Mouse (Mus musculus) bone marrow macrophage, adult 2 months (primary cell): Measurements from ENCODE around the gene Nf1.

ENCODE experiments used
- CTCF ChIP-seq: IDR thresholded peaks from 2 replicates; pipeline ENCODE4 v1.5.1; 2012; ENCODE audit warnings: low read depth, mild to moderate bottlenecking, low read length, moderate library complexity
- POLR2A ChIP-seq: IDR thresholded peaks from 2 replicates; pipeline ENCODE4 v1.6.1; 2012; ENCODE audit warnings: mild to moderate bottlenecking, low read depth, low read length, borderline replicate concordance

DNA sequence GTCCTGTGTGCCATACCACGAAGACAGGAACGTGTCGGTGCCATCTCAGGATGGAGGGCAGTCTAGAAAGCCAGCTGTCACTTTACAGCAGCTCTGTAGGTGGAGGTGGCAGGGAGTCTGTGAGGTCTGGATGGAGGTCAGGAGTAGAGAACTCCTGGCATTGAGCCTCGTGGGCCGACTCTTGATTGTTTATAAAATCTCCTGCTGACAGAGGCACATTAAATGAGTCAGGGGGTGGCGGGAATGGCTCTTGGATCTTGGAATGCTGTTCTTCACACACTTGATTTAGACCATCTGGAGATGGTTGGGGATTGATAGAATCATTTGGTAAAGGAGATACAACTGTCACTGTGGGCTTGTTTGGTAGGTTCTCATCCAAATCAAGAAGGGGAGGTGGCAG is 175.8 kb downstream of the Nf1 start:
- TF ChIP-seq POLR2A: no peak
- TF ChIP-seq CTCF: no peak
